Mouse (Mus musculus): ENCODE measurements around the gene Snx5.

- TF ChIP-seq POLR2A (IDR thresholded peaks at IDR 0.05; ENCODE audit: extremely low read depth, insufficient read depth, low read length), result no peak
- no peak for TF ChIP-seq CTCF (IDR thresholded peaks at IDR 0.05; ENCODE audit: low read depth, low read length)
Observed at GRCm38 (mm10) chr2:144231115-144231514, 39.6 kb downstream of the Snx5 start.

All from liver, adult 2 months (tissue).